Mouse (Mus musculus): ENCODE data around the gene Myl12a. TPM values are rescaled to one million over a fixed set of nuclear protein-coding genes. Genes with fewer than 3 reads are reported as not detected.
"Not testable (repeated sequence)": the region's sequence is repeated elsewhere in the genome, so short reads cannot be mapped to it uniquely, and the experiment has no call there.

Myl12a gene
- total RNA-seq, 2 experiments from 2014 or later = 38.9 to 41.1 TPM

DNA sequence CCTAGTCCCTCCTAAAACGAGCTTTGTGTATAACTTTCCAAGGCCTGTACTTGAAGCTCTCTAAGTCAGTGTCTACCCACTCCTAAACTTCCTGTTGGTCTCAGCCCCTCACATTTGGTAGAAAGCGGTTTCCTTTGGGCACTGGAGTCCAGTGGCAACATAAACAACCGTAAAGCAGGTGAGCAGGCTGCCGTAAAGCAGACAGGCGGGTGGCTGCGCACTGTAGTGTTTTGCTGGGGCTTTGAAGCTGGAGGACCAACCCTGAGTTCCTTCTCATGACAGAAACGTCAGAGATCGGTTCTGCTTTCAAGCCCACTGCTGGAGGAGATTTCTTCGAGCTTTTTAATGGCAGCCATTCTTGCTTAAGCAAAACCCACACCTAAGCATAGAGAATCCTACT is 10.0 kb downstream of the Myl12a start:
- TF ChIP-seq CTCF (conservative IDR thresholded peaks at IDR 0.05) = no peak
- Histone ChIP-seq H3K27ac (peak overlapping the region; percentile 64), H3K4me3 (no peak overlapping the region)
- DNase-seq (ENCODE audit: low spot score in 2 of 2) = no peak

DNA sequence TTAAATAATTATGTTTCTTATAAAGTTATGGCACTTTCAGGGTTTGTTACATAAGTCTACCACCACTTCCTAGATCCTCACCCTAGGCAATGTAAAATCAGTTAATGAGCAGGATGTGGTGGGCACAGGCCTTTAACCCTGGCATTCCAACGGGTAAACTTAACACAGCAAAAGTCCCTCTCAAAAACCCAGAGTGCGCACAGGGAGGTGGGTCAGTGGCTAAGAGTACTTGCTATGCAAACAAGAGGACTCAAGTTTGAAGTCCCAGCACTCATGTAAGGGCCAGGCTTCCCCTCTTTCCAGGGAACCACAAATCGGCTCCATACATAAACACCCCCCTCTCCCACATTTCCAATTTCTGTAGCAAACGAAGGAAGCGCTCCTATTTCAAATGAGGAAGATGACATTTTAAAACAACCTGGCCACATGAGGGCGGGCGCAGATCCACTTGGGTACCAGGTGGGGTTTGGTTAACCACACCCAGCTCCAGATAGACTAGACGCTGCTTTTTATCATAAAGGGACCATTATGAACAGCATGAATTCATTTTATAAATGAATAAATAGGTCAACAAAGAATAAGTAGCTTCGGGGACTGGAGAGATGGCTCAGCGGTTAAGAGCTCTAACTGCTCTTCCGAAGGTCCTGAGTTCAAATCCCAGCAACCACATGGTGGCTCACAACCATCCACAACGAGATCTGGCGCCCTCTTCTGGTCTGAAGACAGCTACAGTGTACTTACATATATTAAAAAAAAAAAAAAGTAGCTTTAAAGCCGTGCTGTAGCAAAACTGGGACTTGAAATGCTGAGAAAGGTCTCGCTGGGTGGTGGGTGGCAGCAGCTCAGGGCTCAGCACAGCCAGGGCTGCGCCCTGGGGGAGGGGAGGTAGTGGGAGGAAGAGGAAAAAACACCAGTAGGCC is 10.7 kb downstream of the Myl12a start:
- H3K27ac ChIP-seq = peak overlapping the region; percentile 99; the same call in 1 of the 2 replicates
- no peak overlapping the region for H3K4me3 ChIP-seq
- peak; percentile 63 for TF ChIP-seq CTCF (conservative IDR thresholded peaks at IDR 0.05)
- no peak for DNase-seq (ENCODE audit: low spot score in 2 of 2)

DNA sequence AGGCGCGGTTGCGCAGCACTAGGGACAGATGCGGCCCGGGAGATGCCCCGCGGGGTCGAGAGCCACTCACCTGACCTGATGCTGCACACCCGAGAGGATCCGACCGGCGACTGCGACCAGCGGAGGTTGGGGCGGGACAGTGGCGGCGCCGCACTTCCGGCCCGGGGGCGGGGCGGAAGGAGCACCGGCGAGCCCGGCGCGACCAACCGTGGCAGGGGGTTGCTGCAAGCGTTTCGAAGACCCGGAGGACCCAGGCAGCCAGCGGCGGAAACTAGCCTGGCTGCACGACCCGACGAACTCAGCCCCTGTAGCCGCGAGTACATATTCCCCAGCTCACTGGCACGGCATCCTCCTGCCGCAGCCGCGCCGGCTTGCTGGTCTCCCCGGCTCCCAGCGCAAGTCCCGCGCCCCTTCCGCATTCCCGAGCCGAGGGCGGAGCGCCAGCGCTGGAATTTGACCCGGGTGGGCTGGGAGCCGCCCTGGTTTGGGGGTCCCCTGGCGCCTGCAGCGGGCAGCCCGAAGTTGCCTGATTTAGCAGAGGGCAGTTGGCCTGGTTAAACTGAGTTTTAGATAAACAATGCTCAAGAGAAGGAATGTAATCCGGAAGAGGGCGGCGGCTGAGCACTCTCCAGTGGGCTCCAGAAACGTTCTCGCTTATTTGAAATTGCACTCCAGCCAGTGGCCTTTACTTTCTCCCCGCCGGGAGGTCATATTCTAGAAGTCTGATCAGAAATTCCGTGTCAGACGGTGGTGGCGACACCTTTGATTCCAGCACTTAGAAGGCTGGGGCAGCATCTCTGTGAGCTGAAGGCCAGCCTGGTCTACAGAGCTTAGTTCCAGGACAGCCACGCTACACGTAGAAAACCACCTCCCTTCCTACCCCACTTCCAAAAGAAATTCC is 12.0 kb downstream of the Myl12a start:
- TF ChIP-seq CTCF (conservative IDR thresholded peaks at IDR 0.05) = peak; percentile 9; the same call in 1 of the 2 replicates
- DNase-seq (ENCODE audit: low spot score in 2 of 2) = peak; percentile 71 to 80
- peak overlapping the region; percentile 98 for H3K4me3 ChIP-seq
- H3K27ac ChIP-seq = peak overlapping the region; percentile 99

DNA sequence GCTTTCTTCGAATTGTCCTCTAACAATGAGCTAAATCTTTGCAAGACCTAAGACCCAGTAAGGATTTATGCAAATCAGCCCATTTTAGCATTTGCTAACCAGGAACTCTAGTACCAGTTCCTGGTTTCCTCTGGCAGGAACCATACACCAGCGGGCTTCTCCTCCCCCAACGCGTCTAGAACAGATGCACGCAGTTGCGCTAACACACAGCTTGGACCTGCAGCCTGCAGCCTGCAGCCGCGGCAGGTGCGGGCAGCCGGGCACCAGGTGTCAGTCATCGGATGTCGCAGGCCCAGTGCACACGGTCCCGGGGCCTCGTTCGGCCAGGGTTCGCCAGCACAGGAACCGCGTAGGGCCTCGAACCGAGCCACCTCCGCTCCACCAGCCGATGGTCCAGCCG is 12.7 kb downstream of the Myl12a start:
- H3K27ac ChIP-seq = peak overlapping the region; percentile 99
- DNase-seq (ENCODE audit: low spot score in 2 of 2) = peak in 1 of 2 experiments; percentile 49
- H3K4me3 ChIP-seq = peak overlapping the region; percentile 98
- no peak for TF ChIP-seq CTCF (conservative IDR thresholded peaks at IDR 0.05)

DNA sequence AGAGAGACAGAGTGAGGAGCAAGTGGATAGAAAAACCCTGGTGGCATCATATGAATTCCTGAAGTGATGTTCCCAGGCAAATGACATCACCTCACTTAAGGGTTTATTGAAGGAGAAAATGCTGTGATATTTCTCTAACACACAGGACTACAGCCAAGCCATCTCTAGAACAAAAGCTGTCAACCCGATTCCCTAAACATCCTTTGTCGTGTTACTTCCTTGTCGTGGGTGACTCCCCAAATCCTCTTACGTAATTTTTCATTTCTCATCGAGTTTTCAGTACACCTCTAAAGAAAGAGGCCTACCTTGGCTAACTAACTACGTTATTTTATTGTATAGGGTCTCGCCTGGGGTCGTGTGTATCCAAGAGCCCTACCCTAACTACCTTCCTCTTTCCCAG is 13.2 kb downstream of the Myl12a start:
- no peak for TF ChIP-seq CTCF (conservative IDR thresholded peaks at IDR 0.05)
- no peak for DNase-seq (ENCODE audit: low spot score in 2 of 2)
- Histone ChIP-seq H3K4me3 (peak overlapping the region; percentile 98), H3K27ac (peak overlapping the region; percentile 99)

DNA sequence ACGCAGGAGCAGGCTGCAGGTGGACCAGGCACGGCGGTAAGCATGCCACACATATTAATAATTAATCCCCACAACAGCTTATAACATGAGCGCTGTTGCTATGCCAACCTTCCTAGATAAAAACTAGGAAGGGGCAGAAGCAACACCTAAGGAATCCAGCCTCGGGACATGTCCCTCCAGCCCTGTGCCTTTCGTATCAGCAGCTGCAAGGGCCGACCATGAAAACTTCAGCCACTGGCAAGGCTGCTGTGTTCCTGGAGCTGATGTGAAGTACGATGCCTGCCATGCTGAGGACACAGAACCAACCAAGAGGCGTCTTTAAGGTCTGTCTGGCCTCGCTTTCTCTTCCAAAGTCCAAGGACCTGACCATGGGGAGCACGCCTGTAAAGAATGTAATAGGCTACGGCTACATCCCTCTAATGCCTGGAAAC is 14.3 kb downstream of the Myl12a start:
- H3K4me3 ChIP-seq = peak overlapping the region; percentile 23; the same call in 1 of the 2 replicates
- TF ChIP-seq CTCF (conservative IDR thresholded peaks at IDR 0.05) = no peak

DNA sequence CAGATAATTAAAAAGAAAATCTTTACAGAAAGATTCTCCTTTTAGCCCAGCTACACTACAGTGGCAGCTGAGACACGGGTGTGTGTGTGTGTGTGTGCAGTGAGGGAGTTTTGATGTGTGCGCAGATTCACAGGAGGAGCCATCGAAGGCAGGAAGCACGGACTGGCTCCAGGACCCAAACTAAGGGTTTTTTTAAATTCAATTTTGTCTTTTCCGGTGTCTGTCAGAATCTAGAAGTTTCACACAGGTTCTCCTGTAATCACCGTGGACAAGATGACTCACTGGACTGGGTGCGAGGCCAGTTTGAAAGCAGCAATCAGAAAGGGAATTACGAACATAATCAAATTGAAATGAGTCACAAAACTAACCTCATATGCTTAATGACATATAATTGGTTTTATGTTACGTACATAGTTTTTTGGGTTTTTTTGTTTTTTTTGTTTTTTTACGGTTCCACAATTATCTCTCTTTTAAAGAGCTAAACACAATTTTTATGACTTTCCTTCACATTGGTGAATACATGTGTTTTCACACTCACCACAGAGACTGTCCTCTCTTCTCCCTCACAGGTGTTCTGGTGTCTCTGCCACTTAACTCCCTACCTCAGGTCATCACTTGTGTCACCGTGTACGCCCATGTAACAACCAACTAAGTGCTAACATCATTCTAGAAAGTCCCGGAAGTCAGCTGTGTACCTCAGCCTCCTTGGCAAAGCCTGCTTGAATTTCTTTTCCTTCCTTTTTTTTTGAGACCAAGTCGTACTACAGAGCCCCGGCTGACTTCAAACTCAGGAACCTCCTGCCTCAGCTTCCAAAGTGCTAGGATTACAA is 15.6 kb downstream of the Myl12a start:
- Histone ChIP-seq H3K4me3 (no peak overlapping the region), H3K27ac (no peak overlapping the region)
- TF ChIP-seq CTCF (conservative IDR thresholded peaks at IDR 0.05) = no peak
- DNase-seq (ENCODE audit: low spot score in 2 of 2) = no peak

More for the DNA sequence above, 14.3 kb downstream of the Myl12a start:
- no peak overlapping the region for H3K27ac ChIP-seq
- DNase-seq (ENCODE audit: low spot score in 2 of 2) = no peak

DNA sequence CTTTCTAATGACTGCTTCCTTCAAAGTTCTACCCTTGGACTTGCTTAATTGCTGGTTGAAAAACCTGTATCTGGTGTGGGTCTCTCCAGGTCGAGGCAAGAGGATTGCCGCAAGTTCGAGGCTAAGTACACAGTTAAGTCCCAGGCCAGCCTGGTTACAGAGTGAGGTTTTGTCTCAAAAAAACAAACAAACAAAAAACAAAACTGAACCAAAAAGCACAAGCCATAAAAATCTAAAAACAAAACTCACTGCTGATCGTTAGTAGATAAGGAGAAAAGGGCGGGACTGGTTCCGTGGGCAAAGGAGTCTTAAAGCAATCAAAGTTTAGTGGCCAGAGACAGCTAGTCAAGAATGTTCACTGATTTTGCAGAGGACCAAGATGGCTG is 16.3 kb downstream of the Myl12a start:
- Histone ChIP-seq H3K27ac (no peak overlapping the region), H3K4me3 (no peak overlapping the region)
- no peak for TF ChIP-seq CTCF (conservative IDR thresholded peaks at IDR 0.05)
- no peak for DNase-seq (ENCODE audit: low spot score in 2 of 2)

DNA sequence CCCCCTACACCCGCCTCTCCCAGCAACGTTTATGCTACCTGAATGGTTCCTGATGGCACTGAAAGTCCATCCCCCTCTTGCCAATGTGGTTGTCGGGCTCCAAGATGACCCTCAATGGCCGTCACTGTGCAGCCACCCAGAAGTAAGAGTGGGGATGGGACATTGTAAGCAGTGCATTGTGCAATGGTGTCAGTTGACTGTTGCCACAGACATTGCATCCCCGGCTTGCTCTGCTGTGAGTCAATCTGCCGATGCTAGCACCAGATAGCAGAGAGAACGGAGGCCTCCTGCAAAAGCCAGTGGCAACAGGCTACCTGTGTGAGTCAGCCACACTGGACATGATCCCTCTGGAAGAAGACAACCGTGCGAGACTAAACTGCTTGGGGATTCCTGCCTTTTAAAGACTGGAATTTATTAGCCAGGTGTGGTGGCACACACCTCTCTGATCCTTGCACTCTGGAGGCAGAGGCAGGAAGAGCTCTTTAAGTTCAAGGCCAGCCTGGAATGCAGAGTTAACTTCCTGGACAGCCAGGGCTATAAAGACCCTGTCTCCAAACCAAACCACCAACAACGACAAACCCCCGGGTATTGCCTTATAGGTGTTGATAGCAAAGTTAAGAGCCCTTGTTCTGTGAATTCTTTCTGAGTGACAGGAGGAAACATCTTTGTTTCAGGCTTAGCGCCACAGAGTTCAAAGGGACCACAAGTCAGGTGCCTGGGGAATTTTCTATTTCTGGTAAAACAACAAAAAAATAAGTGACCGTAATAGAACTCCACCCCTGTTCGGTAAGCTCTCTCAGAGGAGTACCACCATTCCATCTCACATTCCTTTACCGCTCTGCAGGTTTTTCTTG is 16.9 kb downstream of the Myl12a start:
- DNase-seq (ENCODE audit: low spot score in 2 of 2) = no peak
- no peak for TF ChIP-seq CTCF (conservative IDR thresholded peaks at IDR 0.05)
- Histone ChIP-seq H3K4me3 (no peak overlapping the region), H3K27ac (no peak overlapping the region)

DNA sequence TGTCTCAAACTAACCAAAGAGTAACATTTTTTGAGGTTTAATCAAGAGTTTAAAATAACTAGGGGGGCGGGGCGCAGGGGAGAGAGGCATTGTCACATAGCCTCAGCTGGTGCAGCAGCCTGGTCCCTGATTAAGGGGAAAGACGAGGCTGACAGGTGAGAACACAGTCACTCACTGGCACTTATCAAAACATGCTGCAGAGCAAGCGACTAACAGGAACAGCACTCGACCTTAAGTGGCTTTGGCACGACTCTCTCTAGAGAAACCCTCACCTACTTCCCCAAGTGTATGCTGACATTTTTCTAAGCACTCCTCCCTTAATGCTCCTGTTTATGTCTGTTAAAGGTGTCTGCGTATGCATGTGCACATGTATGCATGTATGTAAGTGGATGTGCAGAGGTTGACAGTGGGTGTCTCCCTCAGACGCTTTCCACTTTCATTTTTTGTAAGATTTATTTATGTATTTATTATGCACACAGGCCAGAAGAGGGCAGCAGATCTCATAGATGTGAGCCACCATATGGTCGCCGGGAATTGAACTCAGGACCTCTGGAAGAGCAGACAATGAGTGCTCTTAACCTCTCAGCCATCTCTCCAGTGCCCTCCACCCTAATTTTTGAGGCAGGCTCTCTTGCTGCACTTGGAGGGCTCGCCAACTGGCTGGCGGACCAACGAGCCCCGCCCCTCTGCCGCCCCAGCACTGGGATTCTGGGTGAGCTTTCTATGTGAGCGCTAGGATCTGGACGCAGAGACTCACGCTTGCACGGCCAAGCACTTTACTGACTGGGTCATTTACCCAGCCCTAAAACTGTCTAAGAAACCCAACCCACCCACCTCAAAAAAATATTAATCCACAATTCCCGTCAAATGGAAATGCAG is 23.1 kb downstream of the Myl12a start:
- no peak for DNase-seq (ENCODE audit: low spot score in 2 of 2)
- no peak overlapping the region for H3K4me3 ChIP-seq
- peak; percentile 68 for TF ChIP-seq CTCF (conservative IDR thresholded peaks at IDR 0.05)
- no peak overlapping the region for H3K27ac ChIP-seq

DNA sequence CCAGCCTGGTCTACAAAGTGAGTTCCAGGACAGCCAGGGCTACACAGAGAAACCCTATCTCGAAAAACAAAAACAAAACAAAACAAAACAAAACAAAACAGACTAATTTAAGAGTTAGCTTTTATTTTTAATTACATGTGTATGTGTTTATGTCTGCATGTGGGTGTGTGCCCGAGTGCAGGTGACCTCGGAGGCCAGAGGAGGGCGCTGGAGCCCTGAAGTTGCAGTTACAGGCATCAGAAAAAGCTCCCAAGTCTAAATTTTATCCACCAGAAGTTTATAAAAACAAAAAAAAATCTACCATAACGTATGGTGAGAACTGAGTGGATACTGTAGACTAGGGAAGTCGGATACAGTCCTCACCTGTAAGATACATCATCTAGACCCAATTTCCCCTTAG is 24.9 kb downstream of the Myl12a start:
- H3K27ac ChIP-seq = no peak overlapping the region
- H3K4me3 ChIP-seq = no peak overlapping the region
- peak; percentile 61 for TF ChIP-seq CTCF (conservative IDR thresholded peaks at IDR 0.05)
- no peak for DNase-seq (ENCODE audit: low spot score in 2 of 2)

DNA sequence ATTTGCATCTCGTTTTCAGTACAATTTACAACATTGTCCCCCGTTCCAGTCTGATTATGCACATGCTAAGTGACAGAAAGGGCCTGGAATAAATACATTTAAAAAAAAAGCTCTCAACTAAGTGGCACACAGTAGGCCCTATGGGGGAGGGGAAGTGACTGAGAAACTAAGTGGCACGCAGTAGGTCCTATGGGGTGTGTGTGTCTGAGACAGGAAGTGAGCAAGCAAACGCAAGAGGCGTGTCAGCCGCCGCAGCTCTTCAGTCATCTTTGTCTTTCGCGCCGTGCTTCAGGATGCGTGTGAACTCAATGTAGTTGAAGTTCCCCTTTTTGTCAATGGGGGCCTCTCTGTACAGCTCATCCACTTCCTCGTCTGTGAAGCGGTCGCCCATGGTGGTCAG is 28.6 kb downstream of the Myl12a start:
- H3K4me3 ChIP-seq; DNase-seq (ENCODE audit: low spot score in 2 of 2); H3K27ac ChIP-seq: not testable (repeated sequence)
